20 mouse cellular contexts compared by ENCODE assay signal in genomic region chr5:31162462-31162861, GRCm38 (mm10). TPM values are rescaled to one million over a fixed set of nuclear protein-coding genes. Genes with fewer than 3 reads are reported as not detected.
"Had no signal": no experiment of that assay in that cellular context is flagged by ENCODE, and none has a peak within 500 bp of the region (broad histone marks: within the 10 kb centered on the region; RNA-seq: fewer than 3 reads in every experiment).

No protein-coding gene starts in this region.

- H3K27ac ChIP-seq: left cerebral cortex, adult 2 months; limb, embryonic 15.5 days; midbrain, embryonic 15.5 days; neural tube, embryonic 12.5 days had no signal

- H3K9me3 ChIP-seq: limb, embryonic 15.5 days; megakaryocyte, embryonic 14.5 days; midbrain, embryonic 15.5 days; neural tube, embryonic 12.5 days had no signal

- H3K4me1 ChIP-seq: limb, embryonic 15.5 days; midbrain, embryonic 15.5 days; neural tube, embryonic 12.5 days had no signal

- H3K9ac ChIP-seq: limb, embryonic 15.5 days; midbrain, embryonic 15.5 days; neural tube, embryonic 12.5 days had no signal

- H3K27me3 ChIP-seq: limb, embryonic 15.5 days; megakaryocyte, embryonic 14.5 days; midbrain, embryonic 15.5 days; neural tube, embryonic 12.5 days had no signal

- DNase-seq: kidney, adult 18-20 months; kidney, postnatal 14 days; lung, adult 2 months; lung, postnatal 4 days; spleen, adult 18-20 months; thymus, adult 2 months; thymus, postnatal 36 days had no signal

- H3K4me2 ChIP-seq: limb, embryonic 15.5 days; midbrain, embryonic 11.5 days; midbrain, embryonic 15.5 days; neural tube, embryonic 12.5 days had no signal

- H3K4me3 ChIP-seq: left cerebral cortex, adult 2 months; limb, embryonic 15.5 days; megakaryocyte, embryonic 14.5 days; midbrain, embryonic 15.5 days; neural tube, embryonic 12.5 days had no signal

- ATAC-seq: lung, postnatal 0 days; midbrain, embryonic 15.5 days had no signal

RNA-seq across cellular contexts. Expression of gene Ucn, which starts 23.8 kb away (rescaled TPM):
- total RNA-seq: layer of hippocampus, postnatal 25 days; monocyte, adult 5-6 weeks; neutrophil, adult 5-6 weeks had no signal
- polyA plus RNA-seq: kidney, embryonic 14.5 days; limb, embryonic 11.5 days; limb, embryonic 15.5 days; lung, adult 2 months; lung, postnatal 0 days; midbrain, embryonic 11.5 days; midbrain, embryonic 15.5 days; neural tube, embryonic 12.5 days; stomach, embryonic 14.5 days; thymus, adult 2 months had no signal
